Mouse (Mus musculus): ENCODE measurements around the gene Cdk17. TPM values are rescaled to one million over a fixed set of nuclear protein-coding genes. Genes with fewer than 3 reads are reported as not detected.

Gene Cdk17
- polyA plus RNA-seq, 1 experiment from 2014 or later = 41.2 TPM

DNA sequence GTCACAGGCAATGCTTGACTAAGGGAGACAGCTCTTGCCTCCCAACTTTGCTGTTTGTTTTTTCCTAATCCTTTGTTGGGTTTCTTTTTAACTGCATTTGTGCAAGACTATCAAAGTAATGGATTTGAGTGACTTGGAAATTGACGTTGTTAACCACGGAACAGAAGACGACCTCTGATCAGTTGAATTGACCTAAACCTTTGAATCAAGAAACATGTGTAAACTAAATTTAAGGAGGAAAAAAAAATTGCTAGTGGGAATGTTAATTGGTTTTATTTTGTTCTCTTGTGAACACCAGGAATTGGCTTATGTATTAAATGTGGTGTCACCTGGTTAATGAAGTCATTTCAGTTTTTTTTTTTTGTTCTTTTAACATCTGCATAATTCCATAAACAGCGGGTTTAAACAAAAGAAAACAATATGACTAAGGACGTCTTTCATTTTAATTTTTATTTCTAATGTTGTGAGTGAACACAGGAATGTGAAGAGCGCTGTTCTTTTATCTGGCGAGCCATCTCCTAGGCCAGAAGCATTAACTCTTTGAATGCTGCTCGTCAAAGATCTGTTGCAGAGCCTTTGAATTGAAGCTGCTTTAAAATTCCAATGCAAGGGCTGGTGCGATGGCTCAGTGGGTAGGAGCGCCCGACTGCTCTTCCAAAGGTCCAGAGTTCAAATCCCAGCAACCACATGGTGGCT, 1.7 kb downstream of the Cdk17 start:
- ATAC-seq (ENCODE audit: low FRiP score) = no peak
- Histone ChIP-seq H3K27me3 (replicated peaks) (no peaks in the 10 kb centered on the region), H3K9ac (replicated peaks) (peak overlapping the region; percentile 100), H3K4me2 (peak overlapping the region; percentile 67), H3K4me1 (peaks cover 43% of the 10 kb centered on the region), H3K27ac (replicated peaks) (peak overlapping the region; percentile 99), H3K4me3 (replicated peaks) (peak overlapping the region; percentile 97), H3K9me3 (replicated peaks) (no peaks in the 10 kb centered on the region), H3K36me3 (no peaks in the 10 kb centered on the region)
- 9% methylated on average over 11 of the region's 11 CpGs for WGBS

DNA sequence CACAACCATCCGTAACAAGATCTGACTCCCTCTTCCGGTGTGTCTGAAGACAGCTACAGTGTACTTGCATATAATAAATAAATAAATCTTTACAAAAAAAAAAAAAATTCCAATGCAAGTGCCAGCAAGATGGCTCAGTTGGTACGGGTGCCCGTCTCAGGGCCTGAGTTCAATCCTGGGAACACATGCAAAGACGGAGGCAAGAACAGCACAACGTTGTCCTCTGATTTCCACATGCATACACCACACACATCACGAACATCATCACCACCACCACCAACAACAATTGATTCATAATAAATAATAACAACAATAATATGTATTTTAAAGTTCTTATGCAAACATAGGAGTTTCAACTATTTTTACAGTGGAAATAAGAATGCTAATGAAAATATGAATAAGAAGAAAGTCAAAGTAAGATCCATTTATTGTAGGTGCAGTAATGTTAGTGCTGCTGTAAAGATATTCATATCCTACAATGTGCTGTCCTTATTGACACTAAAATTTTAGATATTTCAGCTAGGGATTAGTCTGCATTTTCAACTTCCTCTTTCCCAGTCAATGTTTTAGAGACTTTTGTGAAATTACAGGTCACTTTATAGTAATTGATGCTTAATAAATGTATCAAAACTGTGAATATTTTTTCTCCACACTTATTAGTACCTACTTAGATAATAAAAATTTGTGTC, 2.4 kb downstream of the Cdk17 start:
- Histone ChIP-seq H3K4me3 (replicated peaks) (peak overlapping the region; percentile 97), H3K36me3 (no peaks in the 10 kb centered on the region), H3K9ac (replicated peaks) (0 out of 2 replicates have a peak overlapping the region, but pooled peaks have one; percentile 20), H3K4me1 (peaks cover 46% of the 10 kb centered on the region), H3K27me3 (replicated peaks) (no peaks in the 10 kb centered on the region), H3K4me2 (peak overlapping the region; percentile 67), H3K27ac (replicated peaks) (peak overlapping the region; percentile 63), H3K9me3 (replicated peaks) (no peaks in the 10 kb centered on the region)
- ATAC-seq (ENCODE audit: low FRiP score) = no peak
- 56% methylated on average over 7 of the region's 7 CpGs for WGBS

DNA sequence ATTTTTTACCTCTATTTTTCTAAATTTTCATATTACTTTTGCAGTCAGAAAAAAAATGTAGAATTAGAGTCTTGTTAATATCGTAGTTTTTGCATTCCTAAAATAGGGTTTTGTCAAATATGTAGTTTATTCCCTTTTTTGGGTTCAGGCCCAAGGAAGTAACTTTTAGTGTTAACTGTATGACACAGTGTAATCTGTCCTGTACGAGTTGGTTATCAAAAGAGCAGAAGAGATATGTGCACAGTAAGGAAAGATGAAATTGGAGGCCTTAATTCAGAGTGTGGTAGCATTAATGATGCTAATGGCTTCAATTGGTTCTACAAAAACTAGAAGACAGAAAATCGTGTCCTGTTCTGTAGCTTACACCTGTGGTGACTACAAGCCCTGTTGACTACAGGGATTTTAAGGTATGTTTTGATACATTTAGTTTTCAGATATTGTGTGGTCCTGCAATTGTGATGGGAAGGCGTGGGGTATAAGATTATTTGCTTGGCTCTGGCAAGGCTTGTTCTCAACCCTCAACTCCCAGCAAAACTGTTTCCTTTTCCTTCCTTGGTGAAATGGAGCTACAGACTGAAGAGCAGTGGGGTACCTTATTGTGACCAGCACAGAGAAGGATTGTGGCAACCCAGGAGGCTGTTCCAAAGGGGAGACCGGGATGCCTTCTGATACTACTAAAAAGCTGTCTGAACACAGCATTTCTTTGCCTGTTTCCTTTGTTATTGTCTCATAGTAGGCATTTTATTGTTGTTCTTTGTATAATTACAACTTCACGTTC, 3.2 kb downstream of the Cdk17 start:
- Histone ChIP-seq H3K4me1 (peaks cover 50% of the 10 kb centered on the region), H3K27me3 (replicated peaks) (no peaks in the 10 kb centered on the region), H3K4me3 (replicated peaks) (no peak overlapping the region), H3K4me2 (peak overlapping the region; percentile 23; the same call in 1 of the 2 replicates), H3K36me3 (no peaks in the 10 kb centered on the region), H3K27ac (replicated peaks) (no peak overlapping the region), H3K9me3 (replicated peaks) (no peaks in the 10 kb centered on the region), H3K9ac (replicated peaks) (no peak overlapping the region)
- 55% methylated on average over 6 of the region's 6 CpGs for WGBS
- no peak for ATAC-seq (ENCODE audit: low FRiP score)

DNA sequence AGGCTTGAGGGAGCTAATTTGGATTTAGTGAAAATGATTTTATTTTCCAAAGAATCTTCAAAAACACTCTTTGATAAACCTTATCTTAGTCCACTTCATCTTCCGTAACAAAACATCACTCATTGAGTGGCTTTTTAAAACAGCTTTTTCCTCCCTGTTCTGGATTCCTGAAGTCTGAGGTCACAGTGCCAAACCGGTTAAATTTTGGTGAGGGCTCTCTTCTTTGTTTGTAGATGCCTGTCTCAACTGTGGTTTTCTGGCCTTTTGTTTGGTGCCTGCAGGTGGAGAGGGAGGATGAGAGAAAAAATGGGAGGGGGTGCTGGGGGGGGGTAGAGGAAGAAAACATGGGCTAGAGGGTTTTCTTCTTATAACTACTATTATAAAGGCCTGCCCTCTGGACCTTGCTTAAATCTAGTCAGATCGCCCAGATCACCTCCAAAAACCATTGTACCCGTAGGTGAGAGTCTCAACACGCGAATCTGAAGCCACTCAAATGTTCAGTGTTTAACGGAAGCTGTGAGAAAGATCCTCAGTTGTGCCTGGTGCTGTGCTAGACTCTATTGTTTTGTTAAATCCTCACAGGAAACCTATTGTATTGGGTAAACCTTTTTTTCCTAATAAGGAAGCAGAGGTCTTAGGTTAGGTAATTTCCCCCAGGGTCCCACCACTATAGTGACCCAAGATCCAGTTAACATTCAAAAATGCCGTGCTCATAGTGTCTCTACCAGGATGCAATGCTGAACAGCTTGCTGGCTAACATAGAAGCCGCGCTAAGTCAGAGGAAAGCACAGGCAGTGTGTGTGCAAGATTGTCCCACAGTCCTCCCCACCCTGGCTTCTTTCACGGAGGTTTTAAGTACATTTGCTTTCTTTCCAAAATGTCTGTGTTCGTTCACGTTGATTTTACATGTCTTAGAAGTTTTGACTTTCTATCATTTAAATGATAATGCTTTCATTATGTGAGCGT, 5.0 kb downstream of the Cdk17 start:
- no peak for ATAC-seq (ENCODE audit: low FRiP score)
- H3K9ac ChIP-seq (replicated peaks) = no peak overlapping the region
- 11% methylated on average over 14 of the region's 14 CpGs for whole genome bisulfite sequencing
- 0 out of 2 replicates have a peak overlapping the region, but pooled peaks have one; percentile 1 for H3K4me3 ChIP-seq (replicated peaks)
- peaks cover 45% of the 10 kb centered on the region for H3K4me1 ChIP-seq
- no peaks in the 10 kb centered on the region for H3K36me3 ChIP-seq
- H3K27ac ChIP-seq (replicated peaks) = peak overlapping the region; percentile 43
- H3K9me3 ChIP-seq (replicated peaks) = no peaks in the 10 kb centered on the region
- peak overlapping the region; percentile 37 for H3K4me2 ChIP-seq
- H3K27me3 ChIP-seq (replicated peaks) = no peaks in the 10 kb centered on the region

DNA sequence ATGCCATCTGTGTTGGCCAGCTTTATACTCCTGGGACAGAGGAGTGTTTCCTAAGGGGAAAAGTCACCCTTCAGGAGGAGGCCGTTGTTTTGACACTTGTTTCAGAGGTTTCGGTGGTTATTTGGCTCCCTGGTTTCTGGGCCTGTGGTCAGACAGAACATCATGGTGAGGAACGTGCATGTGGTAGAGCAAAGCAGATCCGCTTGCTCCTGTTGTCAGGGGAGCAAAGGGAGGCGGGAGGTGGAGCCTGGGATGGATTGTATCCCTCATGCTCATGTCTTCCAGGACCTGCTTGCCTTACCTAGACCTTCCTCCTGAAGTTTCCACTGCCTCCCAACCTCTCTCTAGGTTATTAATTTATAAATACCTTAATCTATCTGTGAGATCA, 5.7 kb downstream of the Cdk17 start:
- Histone ChIP-seq H3K4me3 (replicated peaks) (no peak overlapping the region), H3K4me2 (peak overlapping the region; percentile 37)
- no peak for ATAC-seq (ENCODE audit: low FRiP score)

DNA sequence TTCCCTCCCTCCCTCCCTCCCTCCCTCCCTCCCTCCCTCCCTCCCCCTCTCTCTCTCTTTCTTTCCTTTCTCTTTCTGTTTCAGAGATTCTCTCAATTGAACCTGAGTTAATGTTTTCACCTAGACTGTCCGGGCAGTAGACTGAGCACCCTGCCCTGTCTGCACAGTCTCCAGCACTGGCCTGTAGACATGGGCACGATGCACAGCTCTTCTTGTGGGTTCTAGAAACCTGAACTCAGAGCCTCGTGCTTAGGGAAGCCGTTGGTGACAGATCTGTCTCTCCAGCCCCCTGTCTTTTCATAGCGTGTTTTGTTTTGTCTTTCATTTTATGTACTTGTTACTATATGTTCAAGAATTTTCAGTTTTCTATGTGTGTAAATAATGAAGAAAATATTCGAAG, 6.6 kb downstream of the Cdk17 start:
- Histone ChIP-seq H3K9me3 (replicated peaks) (no peaks in the 10 kb centered on the region), H3K36me3 (no peaks in the 10 kb centered on the region), H3K27ac (replicated peaks) (no peak overlapping the region), H3K4me2 (no peak overlapping the region), H3K9ac (replicated peaks) (no peak overlapping the region), H3K27me3 (replicated peaks) (no peaks in the 10 kb centered on the region), H3K4me3 (replicated peaks) (no peak overlapping the region), H3K4me1 (peaks cover 52% of the 10 kb centered on the region)
- WGBS = 75% methylated on average over 6 of the region's 6 CpGs
- ATAC-seq (ENCODE audit: low FRiP score) = no peak

More for the DNA sequence above, 5.7 kb downstream of the Cdk17 start:
- Histone ChIP-seq H3K9ac (replicated peaks) (no peak overlapping the region), H3K4me1 (peaks cover 50% of the 10 kb centered on the region), H3K36me3 (no peaks in the 10 kb centered on the region), H3K27me3 (replicated peaks) (no peaks in the 10 kb centered on the region), H3K9me3 (replicated peaks) (no peaks in the 10 kb centered on the region), H3K27ac (replicated peaks) (no peak overlapping the region)
- 5% methylated on average over 5 of the region's 5 CpGs for WGBS

DNA sequence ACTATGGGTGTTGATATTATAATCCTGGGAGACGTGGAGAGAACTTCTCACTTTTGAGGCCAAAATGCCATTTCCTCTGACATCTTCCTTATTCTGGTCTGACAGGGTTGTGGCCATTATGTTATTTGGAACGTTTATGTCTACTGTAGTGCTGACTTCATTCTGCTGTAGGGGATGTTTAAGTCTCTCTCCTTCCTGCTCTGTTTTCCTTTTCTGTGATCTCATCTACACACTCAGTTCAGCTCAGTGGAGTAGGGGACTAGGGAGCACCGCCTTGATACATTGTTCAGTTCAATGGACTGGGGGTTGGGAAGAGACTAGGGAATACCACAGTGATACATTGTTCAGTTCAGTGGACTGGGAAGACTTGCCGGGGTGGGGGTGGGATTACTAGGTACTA, 7.4 kb downstream of the Cdk17 start:
- H3K9ac ChIP-seq (replicated peaks) = no peak overlapping the region
- H3K27ac ChIP-seq (replicated peaks) = no peak overlapping the region
- H3K4me2 ChIP-seq = no peak overlapping the region
- no peak overlapping the region for H3K4me3 ChIP-seq (replicated peaks)
- no peaks in the 10 kb centered on the region for H3K36me3 ChIP-seq
- H3K27me3 ChIP-seq (replicated peaks) = no peaks in the 10 kb centered on the region
- H3K9me3 ChIP-seq (replicated peaks) = no peaks in the 10 kb centered on the region
- no peak for ATAC-seq (ENCODE audit: low FRiP score)
- peaks cover 47% of the 10 kb centered on the region for H3K4me1 ChIP-seq
- 35% methylated on average over 4 of the region's 4 CpGs for WGBS

DNA sequence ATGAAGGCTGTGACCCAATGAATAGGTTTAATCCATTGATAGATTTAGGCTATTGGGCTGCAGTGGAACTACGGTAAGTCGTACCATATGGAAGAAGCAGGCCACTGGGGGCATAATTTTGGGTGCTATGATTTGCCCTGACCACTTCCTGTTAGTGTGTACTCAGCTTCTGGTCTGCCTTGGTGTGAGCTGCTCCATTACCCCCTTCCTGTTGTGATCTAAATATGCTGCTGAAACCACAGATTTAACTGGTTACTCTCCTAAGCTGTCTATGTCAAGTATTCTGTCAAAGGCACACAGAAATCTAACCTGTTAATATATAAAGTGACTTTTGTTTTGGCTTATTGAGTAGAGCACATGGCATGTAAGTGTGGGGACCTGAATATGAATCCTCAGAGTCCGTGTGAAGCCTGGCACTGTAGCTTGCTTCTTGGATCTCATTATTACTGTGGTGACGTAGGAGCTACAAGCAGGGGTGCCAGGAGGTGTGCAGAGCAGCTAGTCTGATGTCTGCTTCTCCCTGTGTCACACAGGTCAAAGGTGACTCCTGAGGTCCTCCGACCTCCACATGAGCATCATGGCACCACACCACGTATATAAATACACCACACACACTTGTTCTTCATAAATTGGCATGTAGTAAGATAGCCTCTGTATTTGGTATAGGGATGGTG, 10.6 kb downstream of the Cdk17 start:
- Histone ChIP-seq H3K36me3 (no peaks in the 10 kb centered on the region), H3K4me2 (no peak overlapping the region), H3K4me3 (replicated peaks) (no peak overlapping the region), H3K9me3 (replicated peaks) (no peaks in the 10 kb centered on the region), H3K9ac (replicated peaks) (no peak overlapping the region), H3K4me1 (peaks cover 23% of the 10 kb centered on the region), H3K27ac (replicated peaks) (no peak overlapping the region), H3K27me3 (replicated peaks) (no peaks in the 10 kb centered on the region)
- no peak for ATAC-seq (ENCODE audit: low FRiP score)
- WGBS = 76% methylated on average over 6 of the region's 6 CpGs

DNA sequence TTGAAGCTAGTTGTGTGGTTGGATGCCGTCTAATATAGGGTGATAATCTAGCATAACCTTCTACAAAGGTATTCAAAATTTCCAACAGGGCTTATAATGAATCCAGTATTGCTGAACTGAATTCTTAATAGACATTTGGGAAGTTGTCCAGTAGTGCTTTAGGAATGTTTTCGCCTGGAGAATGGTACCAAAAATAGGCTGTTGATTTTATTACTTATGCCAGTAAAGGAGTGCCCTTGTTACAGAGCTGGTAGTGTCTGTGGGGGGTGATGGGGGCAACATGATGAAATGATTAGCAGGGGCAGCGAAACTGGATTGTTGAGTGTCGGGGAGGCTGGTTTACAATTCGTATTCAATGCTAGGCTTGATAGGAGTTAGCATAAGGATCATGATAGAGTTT, 16.8 kb downstream of the Cdk17 start:
- no peak for ATAC-seq (ENCODE audit: low FRiP score)
- no peaks in the 10 kb centered on the region for H3K4me1 ChIP-seq
- WGBS = 79% methylated on average over 5 of the region's 5 CpGs

DNA sequence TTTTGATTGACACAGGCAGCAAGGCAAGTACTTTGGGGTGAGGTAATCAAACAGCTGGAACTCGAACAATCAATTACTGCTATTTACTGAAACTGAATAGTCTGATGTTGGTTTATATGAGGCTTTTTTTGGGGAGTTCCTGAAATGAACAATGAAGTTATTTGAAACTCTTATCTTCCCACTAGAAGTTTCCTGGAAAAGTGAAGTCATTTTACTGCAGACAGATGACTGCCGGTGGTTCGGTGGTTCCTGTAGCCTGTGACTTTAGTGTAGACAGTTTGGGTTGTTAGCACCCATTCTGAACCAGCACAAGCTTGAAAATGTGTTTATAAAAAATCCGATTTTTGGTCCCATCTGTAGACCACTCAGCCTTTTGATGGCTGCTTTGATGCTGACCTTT, 17.2 kb downstream of the Cdk17 start:
- Histone ChIP-seq H3K27me3 (replicated peaks) (no peaks in the 10 kb centered on the region), H3K36me3 (no peaks in the 10 kb centered on the region), H3K9me3 (replicated peaks) (no peaks in the 10 kb centered on the region), H3K9ac (replicated peaks) (no peak overlapping the region), H3K4me2 (no peak overlapping the region), H3K4me1 (no peaks in the 10 kb centered on the region), H3K27ac (replicated peaks) (no peak overlapping the region), H3K4me3 (replicated peaks) (no peak overlapping the region)
- 88% methylated on average over 4 of the region's 4 CpGs for WGBS
- ATAC-seq (ENCODE audit: low FRiP score) = no peak

More for the DNA sequence above, 16.8 kb downstream of the Cdk17 start:
- Histone ChIP-seq H3K9ac (replicated peaks) (no peak overlapping the region), H3K4me2 (no peak overlapping the region), H3K27me3 (replicated peaks) (no peaks in the 10 kb centered on the region), H3K27ac (replicated peaks) (no peak overlapping the region), H3K4me3 (replicated peaks) (no peak overlapping the region), H3K36me3 (no peaks in the 10 kb centered on the region), H3K9me3 (replicated peaks) (no peaks in the 10 kb centered on the region)
